Mouse (Mus musculus) right cerebral cortex, postnatal 10 days (tissue): ENCODE data around the gene Endou.
A peak's percentile ranks its signal among the peaks of the same experiment; 100 is the strongest.
"Not testable (repeated sequence)": the region's sequence is repeated elsewhere in the genome, so short reads cannot be mapped to it uniquely, and the experiment has no call there.

Source experiments
- DNase-seq, 2 experiments: peaks; one replicate each; pipeline ENCODE4 v3.0.0; 2021; ENCODE audit warnings: low spot score in 2 of 2

The Endou gene

DNA sequence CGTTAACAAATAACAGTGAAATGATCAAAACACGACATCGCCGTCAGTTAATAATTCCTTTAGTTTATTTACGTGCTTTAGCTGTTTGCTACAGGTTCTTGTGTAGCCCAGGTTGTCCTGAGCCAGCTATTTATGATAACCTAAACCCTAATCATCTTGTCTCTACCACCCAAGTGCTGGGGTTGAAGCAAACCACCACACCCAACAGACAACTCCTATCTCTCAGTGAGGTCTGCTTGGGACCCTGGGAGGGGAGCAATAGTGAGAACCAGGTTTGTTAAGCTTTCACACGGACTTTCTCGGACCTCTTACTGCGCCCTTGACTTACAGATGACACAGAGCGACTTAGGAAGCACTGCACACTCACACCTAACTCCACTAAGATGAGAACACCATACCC is 47.0 kb downstream of the Endou start:
- DNase-seq, result no peak

DNA sequence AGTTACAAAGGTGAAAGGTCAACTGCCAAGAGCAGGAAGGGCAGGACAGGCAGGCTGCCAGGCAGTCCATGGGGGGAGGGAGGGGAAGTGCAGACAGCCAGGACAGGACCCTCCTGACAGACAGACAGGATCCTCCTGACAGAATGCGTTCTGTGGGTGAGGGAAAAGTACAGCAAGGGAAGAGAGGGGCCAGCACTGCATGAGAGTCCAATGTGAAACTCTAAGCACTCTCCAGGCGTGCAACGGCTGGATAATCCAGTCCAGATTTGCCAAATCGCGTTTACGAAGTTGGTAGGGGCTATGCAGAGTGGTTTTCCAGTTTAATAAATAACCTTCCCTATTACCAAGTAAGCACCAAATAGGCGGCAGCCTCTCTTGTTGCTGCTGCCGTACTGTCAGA is 49.1 kb downstream of the Endou start:
- no peak for DNase-seq

DNA sequence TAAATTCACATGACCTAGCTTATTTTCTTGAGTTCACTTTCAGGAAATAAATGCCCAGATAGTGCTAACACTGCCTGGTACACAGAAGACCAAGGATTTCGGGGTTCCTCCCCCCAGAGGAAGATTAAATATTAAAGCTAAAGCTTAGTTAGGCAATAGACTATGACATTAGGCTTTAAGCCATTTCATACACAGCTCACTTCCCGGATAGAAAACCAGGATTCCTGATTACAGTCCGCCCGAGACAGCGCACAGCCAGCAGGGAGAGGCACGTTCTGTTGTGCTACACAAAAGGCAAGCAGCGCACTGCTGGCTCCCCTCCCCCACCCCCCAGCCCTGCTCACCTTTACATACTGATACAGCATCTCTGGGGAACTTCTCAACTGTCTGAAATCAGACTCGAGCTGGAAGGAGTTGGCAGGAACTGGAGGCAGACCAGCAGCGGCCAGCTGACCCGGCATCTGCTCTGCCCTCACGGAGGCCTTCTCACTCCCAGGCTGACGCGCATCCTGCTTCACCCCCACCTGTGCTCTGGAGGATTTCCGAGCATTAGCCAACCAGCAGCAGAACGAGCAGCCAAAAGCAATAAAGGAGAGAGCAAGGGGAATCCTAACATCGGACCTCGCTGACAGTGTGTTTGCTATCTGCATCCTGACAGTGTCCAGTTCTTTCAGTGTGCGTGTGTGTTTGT is 51.0 kb downstream of the Endou start:
- no peak for DNase-seq

DNA sequence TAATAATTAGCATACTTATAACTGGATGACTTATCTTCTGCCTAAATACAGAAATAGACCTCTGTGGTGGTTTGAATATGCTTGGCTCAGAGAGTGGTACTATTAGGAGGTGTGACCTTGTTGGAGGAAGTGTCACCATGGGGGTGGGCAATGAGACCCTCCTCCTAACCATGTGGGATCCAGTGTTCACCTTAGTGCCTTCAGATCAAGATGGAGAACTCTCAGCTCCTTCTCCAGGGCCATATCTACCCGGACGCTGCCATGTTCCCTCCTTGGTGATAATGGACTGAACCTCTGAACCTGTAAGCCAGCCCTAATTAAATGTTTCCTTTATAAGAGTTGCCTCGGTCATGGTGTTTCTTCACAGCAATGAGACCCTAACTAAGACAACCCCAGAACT is 53.8 kb downstream of the Endou start:
- DNase-seq, result no peak

DNA sequence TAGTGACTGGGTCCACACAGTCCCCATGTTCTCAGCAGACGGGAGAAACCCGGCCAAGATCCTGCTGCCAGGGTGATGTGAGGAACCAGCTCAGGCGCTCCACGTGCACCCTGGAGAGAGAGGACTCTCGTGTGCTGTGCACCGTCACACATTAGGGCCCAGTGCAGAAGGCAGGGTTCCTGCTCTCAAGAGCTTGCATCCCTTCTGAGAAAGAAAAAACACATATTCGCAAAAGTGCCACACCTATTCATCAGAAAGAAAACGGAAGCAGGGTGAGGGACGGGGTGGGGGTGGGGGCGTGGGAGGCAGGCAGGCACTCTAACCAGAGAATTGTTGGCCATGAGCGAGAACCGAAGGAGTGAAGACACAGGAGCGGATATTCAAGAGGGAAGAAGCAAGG is 55.2 kb downstream of the Endou start:
- DNase-seq, result no peak

DNA sequence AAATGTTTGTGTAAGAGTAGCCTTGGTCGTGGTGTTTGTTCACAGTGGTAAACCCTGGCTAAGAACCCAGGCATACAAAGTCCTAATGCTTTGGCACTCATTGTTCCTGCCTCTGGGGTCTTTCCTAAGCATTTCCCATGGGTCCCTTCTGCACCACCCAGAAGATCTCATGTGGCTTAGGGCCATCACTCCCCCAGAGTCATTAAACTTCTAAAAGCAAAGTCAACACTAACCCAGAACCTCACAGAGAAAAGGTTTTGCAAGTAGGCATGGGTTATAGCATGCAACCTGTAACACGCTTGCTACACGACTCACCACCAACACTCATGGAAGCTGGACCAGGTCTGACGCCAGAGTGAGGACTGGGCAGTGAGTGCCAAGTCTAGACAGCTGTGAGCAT is 56.7 kb downstream of the Endou start:
- no peak for DNase-seq

DNA sequence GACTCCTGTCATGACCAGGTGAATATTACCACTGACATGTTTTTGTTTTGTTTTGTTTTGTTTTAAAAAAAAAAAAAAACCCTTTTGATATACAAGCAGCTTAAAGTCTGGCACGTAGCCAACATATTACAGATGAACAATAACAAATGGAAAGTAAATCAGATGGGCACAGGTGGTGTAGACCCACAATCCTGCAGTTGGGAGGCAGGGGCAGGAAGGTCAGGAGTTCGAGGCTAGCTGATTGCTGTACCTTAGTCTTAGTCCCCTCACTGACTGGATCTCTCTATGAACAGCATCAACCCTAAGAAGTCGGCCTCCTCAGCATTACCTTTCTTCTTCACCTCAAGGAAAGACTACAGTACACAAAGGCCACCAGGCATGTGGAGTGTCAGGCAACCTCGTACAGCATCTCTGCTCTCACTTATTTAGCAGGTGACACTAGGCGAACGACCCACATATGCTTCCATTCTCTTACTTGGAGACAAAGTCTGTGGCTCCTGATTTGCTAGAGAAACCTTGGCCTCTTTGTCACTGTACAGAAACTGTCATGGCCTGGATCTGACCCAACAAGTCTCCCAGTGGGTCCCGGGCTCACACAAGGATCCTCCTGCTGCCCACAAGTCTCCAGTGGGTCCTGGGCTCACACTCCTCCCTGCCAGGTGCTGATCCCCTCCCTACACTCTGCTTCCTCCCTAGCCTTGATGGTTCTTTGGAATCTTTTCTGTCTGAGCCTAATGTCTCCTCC is 57.7 kb downstream of the Endou start:
- no peak for DNase-seq

DNA sequence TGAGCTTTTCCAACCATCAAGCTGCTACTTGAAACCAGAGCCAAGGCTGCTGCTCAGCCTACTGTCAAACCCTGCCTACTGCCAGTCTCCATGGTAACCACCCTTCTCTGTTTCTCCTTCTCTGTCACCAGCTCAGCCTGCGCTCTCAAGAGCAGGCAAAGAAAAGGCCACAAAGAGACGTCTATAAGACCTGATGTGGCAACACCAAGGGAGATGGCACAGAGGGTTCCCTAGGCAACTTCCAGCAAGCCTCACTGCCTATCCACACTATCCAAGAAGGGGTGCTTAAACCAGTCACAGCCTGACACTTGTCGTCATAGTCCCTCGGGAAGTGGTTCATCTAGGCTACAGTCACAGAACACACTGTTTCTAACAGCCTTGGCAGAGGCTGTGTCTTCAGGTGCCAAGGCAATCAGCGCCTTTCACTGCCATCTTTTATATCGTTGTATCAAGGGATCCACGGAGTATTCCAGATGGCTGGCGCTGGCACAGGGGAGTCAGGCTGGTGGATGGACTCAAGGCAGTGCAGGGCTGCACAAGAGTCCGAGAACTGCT is 58.9 kb downstream of the Endou start:
- peak; percentile 84 to 92 for DNase-seq

DNA sequence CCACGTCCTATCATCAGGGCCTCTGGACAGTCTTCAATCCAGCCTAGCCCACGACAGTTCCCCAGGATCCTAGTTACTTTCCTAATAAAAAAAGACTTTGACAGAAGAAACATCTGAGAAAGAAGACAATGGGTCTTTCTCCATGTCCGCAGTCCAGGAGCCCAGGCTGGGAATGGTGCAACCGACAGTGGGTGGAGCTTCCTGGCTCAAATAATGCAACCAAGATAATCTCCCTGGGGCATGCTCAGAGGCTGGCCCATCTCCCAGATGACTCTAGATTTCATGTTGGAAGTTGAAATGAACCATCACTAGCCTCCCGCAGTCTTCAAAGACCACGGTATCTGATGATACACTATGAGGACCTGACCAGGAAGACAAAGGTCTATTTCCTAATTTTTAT is 60.6 kb downstream of the Endou start:
- DNase-seq, result no peak

DNA sequence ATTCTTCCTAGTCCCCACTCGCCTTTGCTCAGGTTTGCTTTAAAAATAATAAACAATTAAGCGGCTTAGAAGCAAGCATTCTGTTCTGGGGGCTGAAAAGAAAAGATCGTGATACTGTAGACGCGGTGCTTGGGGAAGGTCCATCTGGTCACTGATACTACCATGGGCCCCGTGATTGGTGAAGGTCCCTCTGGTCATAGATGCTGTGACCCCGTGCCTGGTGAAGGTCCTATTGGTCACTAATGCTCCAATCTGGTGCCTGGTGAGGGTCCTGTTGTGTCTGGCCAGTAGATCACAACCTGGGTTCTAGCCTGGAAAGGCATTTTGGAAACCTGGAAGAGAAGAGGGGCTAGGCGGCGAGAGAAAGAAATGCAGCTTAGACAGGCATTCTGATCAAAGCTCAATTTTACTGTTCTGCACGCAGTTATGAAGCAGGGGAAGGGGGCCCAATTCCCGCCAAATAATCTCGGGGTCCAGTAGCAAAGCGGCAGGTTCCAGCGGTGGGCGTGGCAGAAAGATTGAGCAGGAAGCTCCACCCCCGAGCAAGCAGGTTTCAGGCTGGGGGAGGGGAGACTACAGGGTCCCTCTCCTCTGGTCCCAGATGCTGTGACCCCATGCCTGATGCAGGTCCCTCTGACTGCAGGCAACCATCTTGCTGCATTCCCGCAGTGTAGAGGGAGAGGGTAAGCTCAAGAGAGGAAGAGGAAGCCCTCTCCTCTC is 62.8 kb downstream of the Endou start:
- not testable (repeated sequence) for DNase-seq

DNA sequence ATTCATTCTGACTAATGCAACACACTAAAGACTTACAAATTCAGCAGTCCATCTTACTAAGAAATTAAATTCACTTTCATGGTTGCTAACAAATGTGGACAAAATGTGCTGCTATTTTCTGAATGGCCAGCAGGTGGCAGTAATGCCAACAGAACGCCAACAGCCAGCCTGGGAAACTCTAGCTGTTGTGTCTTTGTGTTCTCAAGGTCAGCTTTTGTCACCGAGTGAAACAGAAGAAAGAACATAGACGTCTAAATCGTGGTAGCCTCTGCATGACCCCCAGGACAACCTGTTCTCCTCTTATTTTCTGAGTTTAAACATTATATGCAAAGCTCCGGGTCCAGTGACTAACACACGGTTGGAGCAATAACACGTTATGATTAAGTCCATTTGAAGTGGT is 63.7 kb downstream of the Endou start:
- DNase-seq, result peak; percentile 73 to 80

DNA sequence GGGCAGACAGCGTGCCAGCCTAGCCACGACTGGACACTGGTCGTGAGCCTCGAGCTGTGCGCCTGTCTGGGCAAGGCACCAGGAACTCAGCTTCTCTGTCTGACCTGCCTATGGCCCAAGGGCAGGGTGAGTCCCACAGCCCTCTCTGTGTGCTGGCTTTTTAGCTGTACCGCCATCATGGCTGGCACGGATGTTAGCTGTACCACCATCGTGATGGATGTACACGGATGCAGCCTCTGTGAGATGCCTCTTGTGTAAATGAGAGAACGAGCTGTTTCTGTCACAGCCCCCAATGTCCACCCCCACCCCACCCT is 64.7 kb downstream of the Endou start:
- no peak for DNase-seq

DNA sequence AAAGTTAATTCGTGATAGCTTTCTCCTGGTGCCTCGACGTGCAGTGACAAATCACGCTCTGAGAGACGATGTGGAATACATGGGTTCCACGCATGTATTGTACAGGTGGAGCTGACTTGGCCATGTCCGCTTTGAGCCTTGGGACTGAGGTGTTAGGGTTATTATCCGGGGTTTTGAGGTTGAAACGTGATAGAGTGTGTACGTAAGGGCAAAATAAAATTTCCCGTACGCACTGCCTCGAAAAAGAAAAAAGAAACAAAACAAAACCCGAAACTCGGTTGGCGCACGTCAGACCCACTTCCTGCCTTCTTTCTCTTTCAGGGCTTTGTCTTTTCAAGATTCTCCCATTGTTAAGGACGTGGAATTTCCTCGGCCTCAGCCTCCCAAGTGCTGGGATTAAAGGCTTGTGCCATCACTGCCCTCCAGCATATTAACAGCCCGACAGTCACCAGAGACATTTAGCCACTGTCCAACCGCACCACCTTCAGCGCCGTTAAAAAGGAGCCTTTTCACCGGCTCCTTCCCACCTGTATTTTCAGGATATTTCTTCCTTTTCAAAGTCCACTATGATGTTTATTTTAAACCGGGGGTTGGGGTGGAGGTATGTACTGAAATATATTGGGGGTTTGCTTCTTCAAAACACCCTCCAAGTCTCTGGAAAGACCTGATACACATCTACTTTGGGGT is 65.2 kb downstream of the Endou start:
- no peak for DNase-seq

DNA sequence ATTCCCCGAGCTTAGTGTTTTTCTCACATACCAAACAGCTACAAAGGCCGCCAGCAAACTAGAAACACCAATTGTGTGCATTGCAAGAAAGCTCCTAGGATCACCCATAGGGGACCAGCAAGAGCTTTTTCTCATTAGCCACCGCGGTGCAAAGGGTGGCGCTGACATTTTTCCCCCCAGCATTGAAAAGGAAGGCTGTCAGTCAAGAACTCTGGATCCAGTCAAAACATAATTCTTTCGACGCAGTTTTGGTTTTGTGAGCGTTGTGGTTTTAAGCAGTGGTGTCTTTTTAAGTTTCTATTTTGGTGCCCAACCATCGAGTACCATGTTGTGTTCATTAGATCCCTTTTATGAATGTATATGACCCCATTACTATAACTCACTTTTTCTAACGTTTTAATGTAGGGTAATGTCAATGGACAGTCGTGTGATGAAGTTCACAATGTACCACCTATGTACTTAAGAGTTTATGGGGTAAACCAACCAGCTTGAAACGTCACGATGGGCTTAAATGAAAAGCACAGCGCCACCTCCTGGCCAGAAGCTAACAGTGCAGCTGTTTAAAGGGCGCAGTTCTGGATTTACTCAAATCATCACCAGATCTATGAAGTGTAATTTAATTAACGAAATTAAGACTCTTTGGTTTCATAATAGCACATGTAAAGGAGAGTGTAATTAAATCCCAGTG is 66.0 kb downstream of the Endou start:
- no peak for DNase-seq

DNA sequence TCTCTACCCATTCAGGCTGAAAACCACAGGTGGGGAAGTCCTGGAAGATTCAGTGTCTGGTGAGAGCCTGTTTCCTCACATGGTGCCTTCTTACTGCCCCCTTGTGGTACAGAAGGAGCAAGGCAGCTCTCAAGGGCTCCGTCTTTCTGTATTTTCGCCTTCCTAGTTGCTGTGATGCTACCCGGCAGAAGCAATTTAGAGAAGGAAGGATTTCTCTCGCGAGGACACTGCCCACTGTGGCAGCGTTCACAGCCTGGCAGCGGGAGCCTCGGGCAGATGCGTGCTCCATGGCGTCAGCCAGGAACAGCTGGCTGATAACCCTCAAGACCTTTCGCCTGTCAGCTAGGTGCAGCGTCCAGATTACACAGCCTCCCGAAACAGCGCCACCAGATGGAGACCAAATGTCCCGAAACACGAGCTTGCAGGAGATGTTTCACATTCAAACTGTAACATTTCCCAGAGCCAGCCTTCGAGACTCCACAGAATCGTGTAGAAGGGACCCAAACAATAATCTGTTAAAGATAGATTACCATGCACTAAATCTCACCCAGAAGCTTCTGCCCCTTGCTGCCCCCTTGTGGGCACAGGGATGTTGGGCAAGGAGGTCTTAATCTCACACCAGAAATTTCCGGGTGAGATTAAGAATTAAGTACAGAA is 67.3 kb downstream of the Endou start:
- DNase-seq, result peak; percentile 71 to 83
